Mouse (Mus musculus) myocyte (in vitro differentiated cells): Measurements from ENCODE around the gene Sertad3. TPM values are rescaled to one million over a fixed set of nuclear protein-coding genes. Genes with fewer than 3 reads are reported as not detected.

Source experiments
- H3K27me3 ChIP-seq: one replicate; pipeline ENCODE4 v1.6.1; 2011; ENCODE audit not compliant: control insufficient read depth, insufficient read depth, insufficient read length
- H3K36me3 ChIP-seq: one replicate; pipeline ENCODE4 v1.6.1; 2011; ENCODE audit not compliant: control insufficient read depth, insufficient read depth
- H3K4me2 ChIP-seq: one replicate; pipeline ENCODE4 v1.6.1; 2011; ENCODE audit warnings: low read depth, control low read depth
- H3K4me3 ChIP-seq: one replicate; pipeline ENCODE4 v1.5.1; 2011; ENCODE audit warnings: mild to moderate bottlenecking, control low read depth, moderate library complexity
- H3K79me2 ChIP-seq: one replicate; pipeline ENCODE4 v1.6.1; 2011; ENCODE audit not compliant: control insufficient read depth, insufficient read depth
- H3ac ChIP-seq: one replicate; pipeline ENCODE4 v1.6.1; 2011; ENCODE audit not compliant: control insufficient read depth, insufficient read length
- CEBPB ChIP-seq: IDR thresholded peaks from 2 replicates; pipeline ENCODE4 v1.6.1; 2011; ENCODE audit warnings: mild to moderate bottlenecking, moderate library complexity; ENCODE audit not compliant: poor library complexity, insufficient read depth, severe bottlenecking
- E2F4 ChIP-seq: IDR thresholded peaks from one replicate; pipeline ENCODE4 v1.6.1; 2011; ENCODE audit warnings: mild to moderate bottlenecking, control low read depth, moderate library complexity; ENCODE audit not compliant: insufficient read depth
- MAX ChIP-seq: IDR thresholded peaks from one replicate; pipeline ENCODE4 v1.6.1; 2011; ENCODE audit warnings: low read depth, mild to moderate bottlenecking, control low read depth
- MYOD1 ChIP-seq, 3 experiments: IDR thresholded peaks; one replicate each; pipeline ENCODE4 v1.6.1; 2011; ENCODE audit warnings: control low read depth in 2 of 3, low read depth in 2 of 3, mild to moderate bottlenecking in 2 of 3, moderate library complexity in 1 of 3; ENCODE audit not compliant: insufficient read length in 2 of 3, control insufficient read depth in 1 of 3
- MYOG ChIP-seq, 3 experiments: IDR thresholded peaks; one replicate each; pipeline ENCODE4 v1.6.1; 2011; ENCODE audit warnings: control low read depth in 2 of 3, low read depth in 2 of 3, mild to moderate bottlenecking in 2 of 3; ENCODE audit not compliant: insufficient read length in 2 of 3, control insufficient read depth in 1 of 3, insufficient read depth in 1 of 3
- POLR2A ChIP-seq: IDR thresholded peaks from one replicate; pipeline ENCODE4 v1.6.1; 2011; ENCODE audit warnings: low read depth, mild to moderate bottlenecking, control low read depth, moderate library complexity; ENCODE audit not compliant: insufficient read length
- POLR2AphosphoS2 ChIP-seq: IDR thresholded peaks from one replicate; pipeline ENCODE4 v1.6.1; 2011; ENCODE audit warnings: low read depth, control low read depth; ENCODE audit not compliant: insufficient read length
- REST ChIP-seq: IDR thresholded peaks from one replicate; pipeline ENCODE4 v1.6.1; 2011; ENCODE audit warnings: mild to moderate bottlenecking, control low read depth, moderate library complexity; ENCODE audit not compliant: insufficient read depth, insufficient read length
- SRF ChIP-seq: IDR thresholded peaks from one replicate; pipeline ENCODE4 v1.6.1; 2011; ENCODE audit warnings: low read depth; ENCODE audit not compliant: control insufficient read depth, insufficient read length
- TCF12 ChIP-seq: IDR thresholded peaks from one replicate; pipeline ENCODE4 v1.6.1; 2011; ENCODE audit warnings: mild to moderate bottlenecking, control low read depth; ENCODE audit not compliant: poor library complexity, insufficient read depth, severe bottlenecking
- TCF3 ChIP-seq: IDR thresholded peaks from one replicate; pipeline ENCODE4 v1.6.1; 2011; ENCODE audit warnings: low read depth, control low read depth; ENCODE audit not compliant: insufficient read length
- USF1 ChIP-seq: IDR thresholded peaks from one replicate; pipeline ENCODE4 v1.6.1; 2011; ENCODE audit warnings: low read depth, mild to moderate bottlenecking, control low read depth, moderate library complexity
- polyA plus RNA-seq: library from polyadenylated mRNA; unstranded; fragments of >200 nt; fragmentation: generic; extraction: Trizol; gene quantifications from one replicate; pipeline ENCODE4 v1.2.1, GENCODE M21; 2012; ENCODE audit warnings: missing spikeins

Sertad3 gene
- polyA plus RNA-seq, 1 experiment, result 15.5 TPM

- TF ChIP-seq POLR2A, result peak; percentile 99
- peak; percentile 61 for TF ChIP-seq REST
- peak; percentile 19 for TF ChIP-seq E2F4
- no peak for TF ChIP-seq USF1
- no peak for TF ChIP-seq CEBPB
- no peak for TF ChIP-seq TCF3
- TF ChIP-seq MYOG (IDR thresholded peaks at IDR 0.05; ENCODE audit: control insufficient read depth in 1 of 3, insufficient read depth in 1 of 3, insufficient read length in 2 of 3, low read depth in 2 of 3), result peak in 1 of 3 experiments; percentile 50
- peak; percentile 79 for TF ChIP-seq SRF
- TF ChIP-seq TCF12, result no peak
- TF ChIP-seq MYOD1 (IDR thresholded peaks at IDR 0.05; ENCODE audit: control insufficient read depth in 1 of 3, insufficient read length in 2 of 3, low read depth in 2 of 3), result peak in 1 of 3 experiments; percentile 66
- peak; percentile 100 for TF ChIP-seq POLR2AphosphoS2
- no peak for TF ChIP-seq MAX
- Histone ChIP-seq H3K79me2 (peaks cover 24% of the 10 kb centered on the region), H3ac (peak within 1 kb of the TSS; percentile 81), H3K4me2 (peak within 1 kb of the TSS; percentile 99), H3K4me3 (peak within 1 kb of the TSS; percentile 71), H3K27me3 (no peaks in the 10 kb centered on the region), H3K36me3 (no peaks in the 10 kb centered on the region)
Measured at GRCm38 (mm10) chr7:27486770-27487697, 13.5 kb downstream of the Sertad3 start, which contains the start of gene Sertad1. Sertad1 (plus strand) TSS chr7:27486910.

GRCm38 (mm10) chr7:27487740-27488268, 14.2 kb downstream of the Sertad3 start:
- Histone ChIP-seq H3K79me2 (peaks cover 24% of the 10 kb centered on the region), H3K36me3 (no peaks in the 10 kb centered on the region), H3K4me2 (peak overlapping the region; percentile 99), H3K4me3 (peak overlapping the region; percentile 71), H3K27me3 (no peaks in the 10 kb centered on the region), H3ac (peak overlapping the region; percentile 81)
- TF ChIP-seq TCF12, result no peak
- TF ChIP-seq POLR2A, result peak; percentile 37
- TF ChIP-seq POLR2AphosphoS2, result peak; percentile 30

- H3K27me3 ChIP-seq, result no peaks in the 10 kb centered on the region
- TF ChIP-seq USF1 (no peak), E2F4 (no peak), POLR2A (peak; percentile 9), MYOG (IDR thresholded peaks at IDR 0.05; ENCODE audit: control insufficient read depth in 1 of 3, insufficient read depth in 1 of 3, insufficient read length in 2 of 3, low read depth in 2 of 3) (peak in 2 of 3 experiments; percentile 91 to 92), TCF3 (no peak), MYOD1 (IDR thresholded peaks at IDR 0.05; ENCODE audit: control insufficient read depth in 1 of 3, insufficient read length in 2 of 3, low read depth in 2 of 3) (peak in 2 of 3 experiments; percentile 73 to 86), REST (no peak), CEBPB (no peak), POLR2AphosphoS2 (peak; percentile 38), SRF (no peak), TCF12 (no peak), MAX (no peak)
- peak overlapping the region; percentile 99 for H3K4me2 ChIP-seq
- H3K36me3 ChIP-seq, result no peaks in the 10 kb centered on the region
- no peak overlapping the region for H3ac ChIP-seq
- H3K79me2 ChIP-seq, result peaks cover 24% of the 10 kb centered on the region
- peak overlapping the region; percentile 71 for H3K4me3 ChIP-seq
Measured at GRCm38 (mm10) chr7:27489270-27489869, 15.8 kb downstream of the Sertad3 start.

- TF ChIP-seq REST (no peak), TCF12 (no peak), CEBPB (no peak), SRF (no peak), MAX (no peak), POLR2A (no peak), USF1 (no peak), MYOG (IDR thresholded peaks at IDR 0.05; ENCODE audit: control insufficient read depth in 1 of 3, insufficient read depth in 1 of 3, insufficient read length in 2 of 3, low read depth in 2 of 3) (no peak), TCF3 (no peak), E2F4 (no peak), MYOD1 (IDR thresholded peaks at IDR 0.05; ENCODE audit: control insufficient read depth in 1 of 3, insufficient read length in 2 of 3, low read depth in 2 of 3) (no peak), POLR2AphosphoS2 (no peak)
- H3K79me2 ChIP-seq, result peaks cover 24% of the 10 kb centered on the region
- peak overlapping the region; percentile 18 for H3K4me3 ChIP-seq
- H3K4me2 ChIP-seq, result peak overlapping the region; percentile 99
- H3K27me3 ChIP-seq, result no peaks in the 10 kb centered on the region
- H3ac ChIP-seq, result no peak overlapping the region
- H3K36me3 ChIP-seq, result no peaks in the 10 kb centered on the region
Measured at GRCm38 (mm10) chr7:27490227-27490542, 16.6 kb downstream of the Sertad3 start.
